Mouse (Mus musculus) Patski (cell line): ENCODE measurements around the gene Eogt. TPM values are rescaled to one million over a fixed set of nuclear protein-coding genes. Genes with fewer than 3 reads are reported as not detected.

ENCODE experiments used
- ATAC-seq: fragments of 100-300 bp; one replicate; pipeline ENCODE4 v1.8.0; 2021
- CTCF ChIA-PET: fragments of 350-600 bp; sonication (Branson Sonifier 250); formaldehyde crosslinking; loops from one replicate; lab custom pipeline; 2022; ENCODE audit warnings: inconsistent platforms; lab: Charles Lee
- POLR2A ChIA-PET: fragments of 350-600 bp; sonication (Branson Sonifier 250); formaldehyde crosslinking; loops from one replicate; lab custom pipeline; 2022; ENCODE audit warnings: antibody characterized with exemption, inconsistent platforms; lab: Charles Lee
- DNase-seq: peaks from one replicate; pipeline ENCODE4 v3.0.0-alpha.2; 2011; ENCODE audit warnings: low read depth, low spot score
- H3K27me3 ChIP-seq: fragments of 371-371 bp; one replicate; pipeline ENCODE4 v1.5.1; 2021
- CTCF ChIP-seq: fragments of 100-300 bp; IDR thresholded peaks from one replicate; pipeline ENCODE4 v1.5.1; 2021
- in situ Hi-C: fragments of 300-500 bp; cut with MboI; formaldehyde crosslinking; loops from 3 replicates; pipeline ENCODE4 v1.11.1; 2018; ENCODE audit warnings: low pct_unique_long_range_greater_than_20kb, mixed read lengths
- polyA plus RNA-seq: library from polyadenylated mRNA; unstranded; gene quantifications from one replicate; pipeline ENCODE4 v1.2.3, GENCODE M21; 2021

Gene Eogt
- polyA plus RNA-seq, 1 experiment from 2014 or later = 38.3 TPM

DNA sequence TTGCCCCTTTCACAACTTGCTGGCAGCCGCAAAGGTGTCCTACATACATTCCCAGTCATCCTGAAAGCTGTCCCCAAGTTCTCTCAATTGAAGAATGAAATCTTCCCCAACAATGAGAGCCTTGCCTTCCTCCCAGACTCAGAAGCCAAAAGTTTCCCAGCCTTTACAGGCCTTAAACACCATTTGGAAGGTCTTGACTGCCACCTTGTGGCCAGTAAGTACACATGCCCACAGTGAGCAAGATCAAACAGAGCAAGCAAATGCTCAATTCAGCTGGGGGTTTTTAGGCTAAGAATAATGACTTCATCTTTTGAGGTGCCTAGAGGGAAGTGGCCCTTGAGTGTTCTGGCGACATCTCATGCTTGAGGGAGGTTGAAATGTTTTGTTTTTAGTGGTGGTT is 42.2 kb downstream of the Eogt start:
- ChIA-PET POLR2A (no interaction called here), CTCF (interaction anchor here (0.7 to 1.5 kb wide), 5 partner anchors 9 to 263 kb away, joined by 3 to 5 read pairs (median 3); no protein-coding TSS in a partner anchor)
- DNase-seq (peak; percentile 33), ATAC-seq (peak; percentile 73)
- H3K27me3 ChIP-seq = peaks cover 5% of the 10 kb centered on the region
- TF ChIP-seq CTCF = peak; percentile 81
- in situ Hi-C loops = no loop called here

DNA sequence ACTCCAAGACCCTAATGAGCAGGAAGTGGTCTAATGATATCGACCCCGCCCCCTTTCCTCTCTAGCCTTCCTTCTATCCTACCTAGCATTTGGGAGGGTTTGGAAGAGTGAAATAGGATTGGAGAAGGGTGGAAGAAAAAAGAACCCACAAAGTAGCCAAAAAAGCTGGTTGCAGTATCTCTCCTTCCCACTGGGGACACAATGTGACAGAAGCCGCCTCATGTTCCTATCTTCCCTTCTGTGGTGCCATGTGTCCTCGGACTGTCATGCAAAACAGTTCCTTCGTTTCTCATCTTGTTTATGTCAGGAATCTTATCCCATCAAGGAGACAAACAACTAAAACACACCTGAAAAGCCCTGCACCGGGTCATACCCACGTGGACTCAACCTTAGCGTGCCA is 42.9 kb downstream of the Eogt start:
- POLR2A ChIA-PET = no interaction called here
- ATAC-seq (no peak), DNase-seq (no peak)
- CTCF ChIA-PET = no interaction called here
- in situ Hi-C loops = no loop called here
- peak; percentile 8 for TF ChIP-seq CTCF
- peaks cover 6% of the 10 kb centered on the region for H3K27me3 ChIP-seq

DNA sequence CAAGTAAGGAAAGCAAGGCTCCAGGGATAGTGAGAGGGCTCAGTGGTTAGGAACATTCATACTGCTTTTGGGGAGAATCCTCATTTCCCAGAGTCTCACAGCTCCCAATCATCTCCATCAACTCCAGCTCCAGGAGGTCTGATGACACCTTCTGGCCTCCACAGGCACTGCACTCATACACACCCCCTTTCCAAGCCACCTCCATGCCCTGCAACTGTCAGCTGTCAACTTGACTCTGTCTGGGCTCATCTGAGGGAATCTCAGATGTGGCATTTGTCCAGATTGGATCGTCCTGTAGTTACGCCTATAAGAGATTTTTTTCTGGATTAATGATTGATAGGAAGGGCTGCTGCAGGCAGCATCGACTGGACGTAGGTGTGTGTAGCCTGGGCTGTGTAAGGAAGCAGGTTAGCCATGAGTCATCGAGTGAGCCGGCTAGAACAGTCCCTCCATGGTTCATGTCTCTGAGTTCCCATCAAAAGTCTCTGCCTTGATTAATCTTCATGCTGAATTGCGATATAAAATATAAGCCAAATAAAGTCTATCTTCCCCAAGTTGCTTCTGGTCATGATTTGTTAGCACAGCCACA is 44.6 kb downstream of the Eogt start:
- ATAC-seq (peak; percentile 65), DNase-seq (no peak)
- CTCF ChIA-PET = interaction anchor here (1.1 kb wide), 1 partner anchor 9 kb away, joined by 3 read pairs; no protein-coding TSS in a partner anchor
- peak; percentile 56 for TF ChIP-seq CTCF
- POLR2A ChIA-PET = no interaction called here
- in situ Hi-C loops = no loop called here
- peaks cover 6% of the 10 kb centered on the region for H3K27me3 ChIP-seq

DNA sequence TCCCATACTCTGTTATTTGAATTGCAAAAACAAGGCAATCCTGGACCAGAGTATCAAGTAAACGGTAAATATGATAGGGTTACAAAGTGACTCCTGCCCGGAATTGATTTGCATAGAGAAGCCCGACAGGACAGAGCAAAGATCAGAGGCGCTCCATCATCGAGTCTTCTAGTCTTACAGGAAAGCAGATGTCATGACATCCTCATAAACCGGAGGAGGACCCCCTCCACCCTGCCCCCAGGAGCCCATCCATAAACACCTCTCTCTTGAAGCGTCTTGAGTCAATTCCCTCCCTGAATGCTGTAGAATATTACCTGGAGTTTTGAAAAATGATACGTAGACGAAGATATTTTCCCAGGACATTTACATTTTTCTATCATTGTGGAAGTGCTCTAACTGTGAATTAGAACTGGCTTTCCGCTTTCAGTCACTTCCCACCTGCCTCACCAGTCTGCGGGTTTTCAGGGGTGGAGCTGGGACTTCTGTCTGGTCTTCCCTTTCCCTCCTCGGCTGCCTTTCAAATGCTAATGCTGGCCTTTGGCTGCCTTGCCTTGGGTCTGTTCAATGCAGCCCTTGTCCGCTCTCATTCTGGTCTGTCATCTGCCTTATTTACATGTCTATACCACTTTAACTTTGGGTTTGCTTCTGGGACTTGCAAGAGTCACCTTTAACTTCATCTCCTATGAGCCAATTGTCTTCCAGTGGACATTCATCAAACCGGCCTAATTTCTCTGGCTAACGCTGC is 46.9 kb downstream of the Eogt start:
- ChIA-PET CTCF (no interaction called here), POLR2A (no interaction called here)
- no peak for TF ChIP-seq CTCF
- peaks cover 15% of the 10 kb centered on the region for H3K27me3 ChIP-seq
- ATAC-seq = no peak
- in situ Hi-C loops = no loop called here
- no peak for DNase-seq

DNA sequence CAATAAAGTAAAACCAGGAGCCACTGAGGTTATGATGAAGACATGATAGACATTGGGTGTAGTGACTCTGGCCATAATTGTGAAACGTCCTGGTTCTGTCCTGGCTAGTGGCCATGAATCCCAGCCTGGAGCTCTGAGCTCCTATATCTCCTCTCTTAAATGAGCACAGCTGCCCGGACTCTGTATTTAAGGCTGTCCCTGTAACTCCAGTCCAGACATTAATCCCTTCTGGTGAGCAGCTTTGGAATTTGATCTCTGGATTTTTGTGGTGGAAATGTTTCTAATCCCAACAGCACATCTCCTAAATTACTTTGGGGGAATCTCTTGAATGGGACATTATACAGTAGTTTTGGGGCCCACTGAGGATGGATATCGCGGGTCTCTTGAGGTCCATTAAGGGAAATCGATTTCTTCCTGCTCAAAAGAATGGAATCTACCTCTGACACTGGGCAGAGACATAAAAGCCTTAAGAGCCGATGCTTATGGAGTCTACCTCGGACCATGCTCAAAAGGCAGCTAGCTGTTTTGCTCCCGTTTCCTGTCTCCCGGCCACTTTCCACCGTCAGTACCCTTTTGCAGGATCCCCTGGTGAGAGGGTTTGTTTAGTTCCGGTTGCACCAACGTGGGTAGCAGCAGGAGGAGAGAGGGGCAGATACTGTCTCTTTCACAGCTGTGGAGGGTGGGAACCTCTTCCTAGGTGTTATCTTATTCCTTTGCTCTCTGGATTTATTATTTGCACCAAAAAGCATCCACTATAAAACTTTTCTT is 47.6 kb downstream of the Eogt start:
- in situ Hi-C loops = no loop called here
- peaks cover 20% of the 10 kb centered on the region for H3K27me3 ChIP-seq
- DNase-seq (no peak), ATAC-seq (no peak)
- POLR2A ChIA-PET = no interaction called here
- CTCF ChIA-PET = no interaction called here
- TF ChIP-seq CTCF = no peak

DNA sequence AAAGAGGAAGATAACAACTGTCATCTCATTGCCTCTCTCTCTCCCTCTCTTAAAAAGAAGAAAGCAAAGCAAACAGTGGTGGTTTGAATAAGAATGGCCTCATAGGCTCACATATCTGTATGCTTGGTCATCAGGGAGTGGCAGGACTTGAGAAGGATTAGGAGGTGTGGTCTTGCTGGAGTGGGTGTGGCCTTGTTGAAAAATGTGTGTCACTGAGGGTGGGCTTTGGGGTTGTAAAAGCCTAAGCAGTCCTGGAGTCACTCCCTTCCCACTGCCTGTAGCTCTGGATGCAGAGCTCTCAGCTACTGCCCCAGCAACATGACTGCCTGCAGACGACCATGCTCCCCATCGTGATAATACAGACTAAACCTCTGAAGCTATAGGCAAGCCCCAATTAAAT is 66.6 kb downstream of the Eogt start:
- no peak for TF ChIP-seq CTCF
- ChIA-PET POLR2A (no interaction called here), CTCF (no interaction called here)
- DNase-seq (no peak), ATAC-seq (no peak)
- H3K27me3 ChIP-seq = peaks cover 45% of the 10 kb centered on the region
- in situ Hi-C loops = no loop called here

DNA sequence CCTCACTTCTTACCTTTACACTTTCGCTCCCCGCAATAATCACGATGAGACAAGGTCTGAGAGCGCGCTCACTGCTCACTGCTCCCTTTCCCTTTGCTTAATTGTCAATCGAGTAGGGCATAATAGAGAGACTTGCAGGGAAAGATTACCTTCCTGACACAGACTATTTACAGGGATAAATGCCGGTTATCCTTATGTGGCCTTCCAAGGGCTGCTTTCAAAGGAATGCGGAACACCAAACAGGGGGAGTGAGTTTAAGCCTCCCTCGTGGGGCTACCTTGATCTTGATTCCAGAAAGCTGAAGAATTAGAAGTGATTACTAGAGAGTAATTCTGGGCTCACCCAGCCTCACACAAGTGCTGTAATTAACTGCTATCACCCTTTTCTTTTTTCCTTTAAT is 69.0 kb downstream of the Eogt start:
- TF ChIP-seq CTCF = no peak
- ATAC-seq = no peak
- POLR2A ChIA-PET = no interaction called here
- in situ Hi-C loops = no loop called here
- CTCF ChIA-PET = no interaction called here
- DNase-seq = no peak
- H3K27me3 ChIP-seq = peaks cover 48% of the 10 kb centered on the region

DNA sequence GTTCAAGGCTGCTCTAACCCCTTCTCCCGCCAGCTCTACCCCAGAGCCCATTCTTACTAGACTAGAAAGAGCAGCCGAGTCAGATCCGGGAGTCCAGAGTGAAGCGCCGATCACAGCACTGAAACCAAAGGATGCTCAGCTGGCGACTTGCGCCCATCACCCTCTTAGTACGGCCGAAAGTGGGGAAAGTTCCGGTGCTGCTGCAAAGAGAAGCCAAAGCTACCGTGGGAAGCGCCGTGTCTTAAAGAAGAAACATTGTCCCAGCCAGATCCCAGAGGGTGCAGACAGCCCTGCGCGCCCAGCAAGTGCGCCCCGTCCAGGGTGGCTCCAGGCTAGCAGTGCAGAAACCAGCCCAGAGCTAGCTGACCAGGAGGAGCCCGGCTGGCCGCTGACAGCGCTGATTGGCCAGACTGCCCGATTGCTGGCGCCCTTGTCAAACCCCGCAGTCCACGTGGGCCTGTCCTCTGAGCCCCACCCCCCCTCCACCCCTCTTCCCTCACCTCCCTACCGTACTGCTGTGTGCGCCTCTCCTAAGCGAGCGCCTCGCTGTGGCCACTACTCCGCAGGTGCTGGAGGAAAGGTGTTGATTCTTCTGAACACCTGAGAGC is 88.8 kb downstream of the Eogt start, which contains the start of gene Fam19a4:
TSS of gene Fam19a4 (minus strand) at position 340 of the 608 bp plus-strand sequence.
- in situ Hi-C loops = no loop called here
- POLR2A ChIA-PET = no interaction called here
- CTCF ChIA-PET = no interaction called here
- no peak for DNase-seq
- H3K27me3 ChIP-seq = peaks cover 60% of the 10 kb centered on the region
- no peak for TF ChIP-seq CTCF
- no peak for ATAC-seq

Other genes starting within 250 kb of the Eogt start
- not detected for gene Fam19a4, start 88.8 kb downstream of the Eogt start, polyA plus RNA-seq
- gene Tmf1, start 29.9 kb upstream of the Eogt start, polyA plus RNA-seq = 49.1 TPM
- gene Uba3, start 56.5 kb upstream of the Eogt start, polyA plus RNA-seq = 118 TPM
- 165 TPM for gene Arl6ip5, start 61.5 kb upstream of the Eogt start, polyA plus RNA-seq
- not detected for gene Lmod3, start 103.6 kb upstream of the Eogt start, polyA plus RNA-seq